Mouse (Mus musculus) c-Kit-positive CD71-negative TER-119-negative erythroid progenitor cells, embryonic 14.5 days (primary cell): ENCODE data around the gene Ddx28.

Experiments used
- DNase-seq: peaks from one replicate; pipeline ENCODE4 v3.0.0-alpha.2; 2013; ENCODE audit warnings: low read depth

The Ddx28 gene

DNA sequence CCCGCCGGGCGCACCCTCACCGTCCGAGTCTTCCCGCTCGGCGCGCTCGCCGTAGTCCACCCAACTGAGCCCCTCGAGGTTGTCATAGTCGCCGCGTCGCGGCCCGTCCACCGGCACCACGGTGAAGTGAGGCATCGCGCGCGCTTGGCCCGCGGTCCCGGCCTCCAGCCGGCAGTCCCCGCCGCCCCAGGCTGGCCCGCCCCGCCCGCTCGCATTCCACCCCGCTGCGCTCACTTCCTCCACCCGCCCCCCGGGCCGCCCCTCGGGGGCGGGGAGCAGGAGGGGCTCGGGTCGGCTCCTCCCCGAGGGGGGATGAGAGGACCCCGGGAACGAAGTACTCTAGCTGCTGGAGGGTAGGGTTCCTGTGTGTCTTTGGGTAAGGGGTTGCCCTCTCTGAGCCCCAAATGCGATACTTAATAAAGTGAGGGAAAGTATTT is 45.8 kb downstream of the Ddx28 start, which contains the start of gene Slc12a4:
Slc12a4 (minus strand) TSS at position 193 of the 437 bp plus-strand sequence.
- peak; percentile 75 for DNase-seq

DNA sequence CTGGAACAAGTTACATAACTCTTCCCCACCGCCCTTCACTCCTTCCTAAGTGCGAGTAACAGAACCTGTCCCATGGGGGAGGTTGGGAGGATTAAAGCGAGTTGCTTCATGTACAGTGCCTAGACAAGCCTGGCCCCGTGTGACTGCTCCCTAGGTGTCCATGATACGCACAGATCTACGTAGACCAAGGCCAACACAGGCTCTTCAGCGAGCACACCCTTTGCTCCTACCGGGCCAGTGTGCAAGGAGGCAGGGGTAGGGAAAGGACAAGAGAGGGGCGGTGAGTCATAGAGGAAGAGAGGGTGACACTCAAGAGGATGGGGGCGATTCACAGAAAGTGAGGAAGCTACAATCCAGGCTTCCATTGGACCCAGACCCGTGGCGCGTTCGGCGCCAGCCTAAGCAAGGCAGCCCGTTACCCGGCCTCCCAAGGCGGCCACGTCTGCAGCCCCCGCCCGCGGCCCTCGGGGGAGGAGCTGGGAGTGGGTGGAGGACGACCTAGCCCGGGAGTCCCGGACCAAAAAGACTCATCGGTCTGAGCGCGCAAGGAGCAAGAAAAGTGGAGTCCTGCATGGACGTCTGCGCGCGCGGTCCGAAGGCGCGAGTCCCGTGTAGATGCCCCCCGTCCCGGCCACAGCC is 46.3 kb downstream of the Ddx28 start:
- DNase-seq = peak; percentile 53

DNA sequence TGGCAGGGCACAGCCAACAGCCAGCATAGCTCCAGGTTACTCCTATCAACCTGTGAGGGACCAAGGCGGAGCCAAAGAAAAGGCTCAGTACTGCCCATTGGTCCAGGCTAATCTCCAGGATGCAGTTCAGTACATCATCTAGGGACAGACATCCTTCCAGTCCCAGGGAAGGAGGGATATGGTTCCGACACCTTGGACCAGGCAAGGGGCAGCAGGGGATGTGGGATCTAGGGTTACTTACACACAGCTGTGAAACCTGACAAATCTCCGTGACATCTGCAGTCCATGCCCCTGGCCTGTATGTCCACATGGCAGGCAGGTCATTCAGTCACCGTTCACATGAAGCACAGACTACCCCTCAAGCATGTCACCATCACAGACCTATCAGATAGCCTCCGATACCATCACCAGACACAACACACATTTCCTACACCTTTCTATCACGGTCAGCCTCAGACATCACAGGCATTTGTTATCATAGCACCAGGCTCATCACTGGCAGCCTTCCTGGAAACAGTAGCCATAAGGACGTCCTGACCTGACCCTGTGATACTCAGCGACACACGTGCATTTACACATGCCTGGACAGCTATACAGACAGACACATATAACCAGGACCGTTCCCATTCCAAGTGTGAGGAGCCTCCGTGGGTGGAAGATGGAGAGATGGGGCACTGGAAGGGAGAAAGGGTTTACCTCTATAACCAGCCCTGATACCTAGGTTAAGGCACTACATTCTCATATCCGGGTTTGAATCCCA is 47.0 kb downstream of the Ddx28 start:
- no peak for DNase-seq

DNA sequence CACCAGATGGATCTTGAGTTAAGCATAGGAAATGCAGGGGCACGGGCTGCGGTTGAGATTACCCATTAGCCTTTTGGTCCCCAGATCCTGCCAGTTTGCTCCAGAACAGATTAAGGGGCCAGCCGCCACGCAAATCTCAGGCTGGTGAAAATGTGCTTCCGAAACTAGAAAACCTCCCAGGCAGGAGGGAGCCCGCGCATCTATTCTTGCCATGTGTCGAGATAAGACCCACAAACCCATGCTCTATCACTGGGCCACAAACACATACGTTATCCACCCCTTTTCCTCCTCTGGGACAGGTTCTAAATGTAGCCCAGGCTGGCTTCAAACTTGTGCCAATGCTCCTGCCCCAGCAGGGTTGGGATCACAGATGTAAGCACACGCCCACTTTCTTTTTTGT is 50.1 kb downstream of the Ddx28 start:
- DNase-seq = no peak

DNA sequence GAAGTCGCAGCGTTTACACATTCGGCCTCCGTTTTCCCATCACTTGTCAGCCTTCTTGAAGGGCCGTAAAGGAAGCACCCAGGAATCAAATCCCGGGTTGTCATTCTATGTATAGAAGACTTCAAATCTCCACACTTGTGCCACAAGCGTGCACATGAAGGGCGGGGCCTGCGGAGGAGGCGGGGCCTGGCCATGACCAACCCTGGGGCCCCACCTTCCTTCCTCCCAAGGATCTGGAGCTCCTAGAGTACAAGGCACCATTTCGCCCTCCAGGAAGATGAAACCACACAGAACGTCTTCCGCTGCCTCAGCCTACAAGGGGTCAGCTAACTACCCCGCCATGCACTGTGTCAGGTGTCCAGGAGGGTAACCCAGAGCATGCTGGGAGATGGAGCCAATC is 50.6 kb downstream of the Ddx28 start:
- DNase-seq = no peak
